Mouse (Mus musculus) kidney, adult 2 months (tissue): ENCODE results near the gene Braf. TPM values are rescaled to one million over a fixed set of nuclear protein-coding genes. Genes with fewer than 3 reads are reported as not detected.
A peak's percentile ranks its signal among the peaks of the same experiment; 100 is the strongest.
"Not testable (repeated sequence)": the region's sequence is repeated elsewhere in the genome, so short reads cannot be mapped to it uniquely, and the experiment has no call there.

Source experiments
- DNase-seq: peaks from one replicate; pipeline ENCODE4 v3.0.0; 2021
- H3K27ac ChIP-seq: fragments of 200-500 bp; 2 replicates; pipeline ENCODE4 v1.5.1; 2012; ENCODE audit warnings: low read depth, low read length, control low read depth, inconsistent platforms; ENCODE audit not compliant: insufficient read depth
- H3K27me3 ChIP-seq: fragments of 200-500 bp; replicated peaks from 2 replicates; pipeline ENCODE4 v1.6.1; 2012; ENCODE audit warnings: mild to moderate bottlenecking, moderate library complexity, low read length, inconsistent platforms; ENCODE audit not compliant: control insufficient read depth, insufficient read depth
- H3K36me3 ChIP-seq: fragments of 200-500 bp; 2 replicates; pipeline ENCODE4 v1.6.1; 2012; ENCODE audit warnings: mild to moderate bottlenecking, moderate library complexity, low read length, inconsistent platforms; ENCODE audit not compliant: control insufficient read depth, insufficient read depth
- H3K4me1 ChIP-seq: fragments of 200-500 bp; 2 replicates; pipeline ENCODE4 v1.6.1; 2011; ENCODE audit warnings: low read length; ENCODE audit not compliant: control insufficient read depth, insufficient read depth
- H3K4me3 ChIP-seq: fragments of 200-500 bp; 2 replicates; pipeline ENCODE4 v1.5.1; 2011; ENCODE audit warnings: mild to moderate bottlenecking, low read depth, low read length, control low read depth; ENCODE audit not compliant: insufficient read depth
- CTCF ChIP-seq: fragments of 200-500 bp; conservative IDR thresholded peaks from 2 replicates; pipeline ENCODE4 v1.5.1; 2011; ENCODE audit warnings: low read depth, mild to moderate bottlenecking, control low read depth, low read length, moderate library complexity, mixed read lengths; ENCODE audit not compliant: insufficient read depth, insufficient read length
- POLR2A ChIP-seq: fragments of 200-500 bp; IDR thresholded peaks from one replicate; pipeline ENCODE4 v1.6.1; 2011; ENCODE audit warnings: low read depth, low read length, control low read depth
- WGBS: fragments of 180-500 bp; shearing (Covaris S2); methylation state at CpG from one replicate; pipeline ENCODE4 v1.1.7; 2018; 5-methylcytosine and 5-hydroxymethylcytosine counted together
- polyA plus RNA-seq: library from polyadenylated mRNA; depleted of rRNA; stranded (reverse); fragments of >200 nt; gene quantifications from 2 replicates; pipeline ENCODE4 v1.2.3, GENCODE M21; 2012

The Braf gene
- polyA plus RNA-seq, 1 experiment: 12.0 TPM

- H3K27ac ChIP-seq: no peak overlapping the region
- no peaks in the 10 kb centered on the region; the same call in 1 of the 2 replicates for H3K4me1 ChIP-seq
- no peak for TF ChIP-seq CTCF
- no peak for TF ChIP-seq POLR2A
- WGBS: 95% methylated on average over 4 of the region's 4 CpGs
- H3K4me3 ChIP-seq: no peak overlapping the region
- H3K27me3 ChIP-seq: no peaks in the 10 kb centered on the region
- no peak for DNase-seq
- no peaks in the 10 kb centered on the region for H3K36me3 ChIP-seq
Measured at GRCm38 (mm10) chr6:39705625-39706024, 19.6 kb downstream of the Braf start.

GRCm38 (mm10) chr6:39693126-39693525 is 32.1 kb downstream of the Braf start:
- TF ChIP-seq CTCF (no peak), POLR2A (no peak)
- Histone ChIP-seq H3K27me3 (no peaks in the 10 kb centered on the region), H3K36me3 (no peaks in the 10 kb centered on the region), H3K4me3 (no peak overlapping the region), H3K27ac (no peak overlapping the region), H3K4me1 (no peaks in the 10 kb centered on the region)
- no peak for DNase-seq
- 77% methylated on average over 1 of the region's 1 CpGs for WGBS

- not testable (repeated sequence) for H3K4me1 ChIP-seq, H3K27ac ChIP-seq, H3K27me3 ChIP-seq, H3K36me3 ChIP-seq, H3K4me3 ChIP-seq, DNase-seq
Measured at GRCm38 (mm10) chr6:39686839-39687238, 38.4 kb downstream of the Braf start.

DNA sequence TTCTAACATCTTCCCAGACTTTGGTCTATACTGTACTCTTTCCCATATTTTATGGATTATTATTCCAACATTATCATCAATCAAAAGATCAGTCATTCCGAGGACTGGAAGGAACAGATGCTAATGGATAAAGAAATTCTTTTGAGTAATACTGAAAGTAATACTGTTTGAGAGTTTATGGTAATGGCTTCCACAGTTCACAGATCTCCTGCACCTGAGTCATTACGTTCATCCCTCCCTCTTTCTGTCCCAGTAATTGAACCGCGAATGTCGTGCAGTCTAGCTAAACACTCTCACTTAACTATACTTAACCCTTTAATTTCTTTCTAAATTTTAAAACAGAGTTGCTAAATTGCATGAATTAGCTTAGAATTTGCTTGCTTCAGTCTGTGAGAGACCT is 43.5 kb downstream of the Braf start:
- 0 out of 2 replicates have a peak, but pooled peaks cover 4% of the 10 kb centered on the region for H3K4me1 ChIP-seq
- no peaks in the 10 kb centered on the region for H3K36me3 ChIP-seq
- no peak overlapping the region for H3K4me3 ChIP-seq
- no peak for TF ChIP-seq CTCF
- TF ChIP-seq POLR2A: no peak
- no peaks in the 10 kb centered on the region for H3K27me3 ChIP-seq
- WGBS: 34% methylated on average over 5 of the region's 5 CpGs
- DNase-seq: no peak
- H3K27ac ChIP-seq: no peak overlapping the region

DNA sequence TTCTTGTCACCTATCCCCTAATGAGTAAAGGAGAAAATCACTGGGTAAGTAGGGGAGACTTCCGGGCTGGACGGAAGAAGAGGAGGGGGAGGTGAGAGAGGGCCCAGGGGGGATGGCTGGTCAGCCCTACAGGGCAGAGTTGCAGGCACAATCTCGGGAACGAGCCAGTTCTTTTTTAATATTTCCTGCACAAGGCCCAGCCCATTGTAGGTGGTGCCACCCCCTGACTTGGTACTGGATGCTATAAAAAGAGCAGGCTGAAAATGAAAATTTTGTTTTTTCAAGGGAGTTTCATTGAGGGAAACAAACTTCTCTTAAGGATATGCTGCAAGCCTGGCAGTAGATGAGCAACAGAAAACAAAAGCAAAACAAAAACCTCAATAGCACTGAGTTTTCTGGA is 44.7 kb downstream of the Braf start:
- DNase-seq: no peak
- Histone ChIP-seq H3K4me1 (0 out of 2 replicates have a peak, but pooled peaks cover 4% of the 10 kb centered on the region), H3K36me3 (no peaks in the 10 kb centered on the region), H3K27ac (no peak overlapping the region), H3K4me3 (no peak overlapping the region), H3K27me3 (no peaks in the 10 kb centered on the region)
- WGBS: 27% methylated on average over 4 of the region's 4 CpGs
- TF ChIP-seq POLR2A: no peak
- TF ChIP-seq CTCF: no peak

GRCm38 (mm10) chr6:39678241-39678640 is 47.0 kb downstream of the Braf start:
- TF ChIP-seq CTCF: no peak
- WGBS: 67% methylated on average over 1 of the region's 1 CpGs

GRCm38 (mm10) chr6:39675081-39675480 is 50.2 kb downstream of the Braf start:
- Histone ChIP-seq H3K4me1 (0 out of 2 replicates have a peak, but pooled peaks cover 4% of the 10 kb centered on the region), H3K27ac (no peak overlapping the region), H3K4me3 (no peak overlapping the region), H3K27me3 (no peaks in the 10 kb centered on the region), H3K36me3 (0 out of 2 replicates have a peak, but pooled peaks cover 2% of the 10 kb centered on the region)
- no peak for DNase-seq
- WGBS: 91% methylated on average over 7 of the region's 7 CpGs
- TF ChIP-seq POLR2A (no peak), CTCF (no peak)

More at GRCm38 (mm10) chr6:39678241-39678640, 47.0 kb downstream of the Braf start:
- 0 out of 2 replicates have a peak, but pooled peaks cover 4% of the 10 kb centered on the region for H3K4me1 ChIP-seq
- no peak overlapping the region for H3K4me3 ChIP-seq
- H3K27me3 ChIP-seq: no peaks in the 10 kb centered on the region
- H3K27ac ChIP-seq: no peak overlapping the region
- 0 out of 2 replicates have a peak, but pooled peaks cover 2% of the 10 kb centered on the region for H3K36me3 ChIP-seq
- DNase-seq: peak; percentile 50

- TF ChIP-seq CTCF (no peak), POLR2A (no peak)
- WGBS: 53% methylated on average over 2 of the region's 2 CpGs
- Histone ChIP-seq H3K36me3 (peaks cover 5% of the 10 kb centered on the region), H3K27ac (no peak overlapping the region), H3K4me3 (no peak overlapping the region), H3K4me1 (no peaks in the 10 kb centered on the region), H3K27me3 (no peaks in the 10 kb centered on the region)
- peak; percentile 57 for DNase-seq
Measured at GRCm38 (mm10) chr6:39611296-39611695, 114.0 kb downstream of the Braf start.
